11 mouse cellular contexts compared by ENCODE assay signal in genomic region chr14:103816637-103817308, GRCm38 (mm10). TPM values are rescaled to one million over a fixed set of nuclear protein-coding genes. Genes with fewer than 3 reads are reported as not detected.
A peak's percentile ranks its signal among the peaks of the same experiment; 100 is the strongest.
DNase-seq lines count a peak whose midpoint lies in the region; ATAC-seq lines count a peak whose summit lies in the region.
"Had no signal": no experiment of that assay in that cellular context is flagged by ENCODE, and none has a peak within 500 bp of the region (broad histone marks: within the 10 kb centered on the region; RNA-seq: fewer than 3 reads in every experiment).

No protein-coding gene starts in this region.

- peaks cover 2% of the 10 kb centered on the region; the same call in 1 of the 2 replicates for H3K36me3 ChIP-seq in heart, embryonic 12.5 days
- no peaks in the 10 kb centered on the region for H3K36me3 ChIP-seq in kidney, embryonic 15.5 days
- 0 out of 2 replicates have a peak, but pooled peaks cover 4% of the 10 kb centered on the region for H3K36me3 ChIP-seq in midbrain, embryonic 14.5 days (ENCODE audit: control insufficient read depth, insufficient read depth, low read length)

- H3K27ac ChIP-seq in heart, embryonic 12.5 days (ENCODE audit: poor library complexity, severe bottlenecking), result peak overlapping the region; percentile 44; the same call in 1 of the 2 replicates
- peak overlapping the region; percentile 30; the same call in 1 of the 2 replicates for H3K27ac ChIP-seq in kidney, embryonic 15.5 days
- no peak overlapping the region for H3K27ac ChIP-seq in midbrain, embryonic 14.5 days (replicated peaks; ENCODE audit: low read depth, low read length)
- H3K27ac ChIP-seq: midbrain, embryonic 13.5 days had no signal

- H3K9me3 ChIP-seq in heart, embryonic 12.5 days (replicated peaks), result no peaks in the 10 kb centered on the region
- H3K9me3 ChIP-seq in kidney, embryonic 15.5 days (replicated peaks), result no peaks in the 10 kb centered on the region
- H3K9me3 ChIP-seq in midbrain, embryonic 14.5 days (ENCODE audit: control insufficient read depth, low read length), result no peaks in the 10 kb centered on the region
- H3K9me3 ChIP-seq: midbrain, embryonic 13.5 days had no signal

- peak; percentile 12 for DNase-seq in gastrocnemius, adult 18-20 months (ENCODE audit: low spot score)
- no peak for DNase-seq in gastrocnemius, postnatal 14 days
- DNase-seq in adipocyte (ENCODE audit: low spot score), result no peak
- no peak for DNase-seq in urinary bladder, adult 2 months (ENCODE audit: low spot score)
- DNase-seq in midbrain, embryonic 14.5 days, result no peak
- DNase-seq: right cerebral cortex, postnatal 4 days had no signal

- intact Hi-C loops in gastrocnemius, postnatal 14 days (cut with DNase I; ENCODE audit: low total_unique reads), result no loop called here

- no peak overlapping the region for H3K4me3 ChIP-seq in heart, embryonic 12.5 days
- no peak overlapping the region for H3K4me3 ChIP-seq in kidney, embryonic 15.5 days (replicated peaks)
- no peak overlapping the region for H3K4me3 ChIP-seq in midbrain, embryonic 14.5 days (replicated peaks; ENCODE audit: low read depth, low read length)
- H3K4me3 ChIP-seq: midbrain, embryonic 13.5 days had no signal

- no peak overlapping the region for H3K9ac ChIP-seq in heart, embryonic 12.5 days
- H3K9ac ChIP-seq in kidney, embryonic 15.5 days, result no peak overlapping the region
- H3K9ac ChIP-seq in midbrain, embryonic 14.5 days (replicated peaks; ENCODE audit: low read length), result no peak overlapping the region
- H3K9ac ChIP-seq: midbrain, embryonic 13.5 days had no signal

- H3K27me3 ChIP-seq in heart, embryonic 12.5 days (replicated peaks), result no peaks in the 10 kb centered on the region
- H3K27me3 ChIP-seq in kidney, embryonic 15.5 days, result no peaks in the 10 kb centered on the region
- H3K27me3 ChIP-seq in midbrain, embryonic 14.5 days (ENCODE audit: control insufficient read depth, insufficient read depth, low read length), result no peaks in the 10 kb centered on the region
- H3K27me3 ChIP-seq: midbrain, embryonic 13.5 days had no signal

- peak overlapping the region; percentile 25; the same call in 1 of the 2 replicates for H3K4me2 ChIP-seq in heart, embryonic 12.5 days
- no peak overlapping the region for H3K4me2 ChIP-seq in kidney, embryonic 15.5 days
- H3K4me2 ChIP-seq in midbrain, embryonic 14.5 days (ENCODE audit: low read length), result no peak overlapping the region
- H3K4me2 ChIP-seq: midbrain, embryonic 13.5 days had no signal

- no peak for ATAC-seq in heart, embryonic 12.5 days (ENCODE audit: insufficient number of reproducible peaks, low FRiP score)
- ATAC-seq in kidney, embryonic 15.5 days (replicated peaks; ENCODE audit: low FRiP score), result no peak
- peak; percentile 34 for ATAC-seq in megakaryocyte, adult 5-6 weeks (ENCODE audit: poor library complexity, severe bottlenecking)
- no peak for ATAC-seq in midbrain, embryonic 14.5 days (ENCODE audit: low FRiP score, low TSS enrichment)
- ATAC-seq: midbrain, embryonic 13.5 days had no signal

- WGBS in heart, embryonic 12.5 days, result 65% methylated on average over 25 of the region's 25 CpGs
- WGBS in kidney, embryonic 15.5 days, result 75% methylated on average over 25 of the region's 25 CpGs
- WGBS in midbrain, embryonic 14.5 days, result 93% methylated on average over 25 of the region's 25 CpGs

- peaks cover 8% of the 10 kb centered on the region; the same call in 1 of the 2 replicates for H3K4me1 ChIP-seq in heart, embryonic 12.5 days (replicated peaks)
- no peaks in the 10 kb centered on the region for H3K4me1 ChIP-seq in kidney, embryonic 15.5 days
- H3K4me1 ChIP-seq in midbrain, embryonic 14.5 days (ENCODE audit: control insufficient read depth, insufficient read depth, low read length), result no peaks in the 10 kb centered on the region
- H3K4me1 ChIP-seq: midbrain, embryonic 13.5 days had no signal

RNA-seq across cellular contexts. Expression of gene Ednrb, which starts 27.4 kb away (rescaled TPM):
- 1 to 10 TPM; 5.9 to 8.5 TPM for total RNA-seq in gastrocnemius, adult 18-20 months (2021)
- 10 to 100 TPM; 15.4 to 19.0 TPM for total RNA-seq in gastrocnemius, postnatal 14 days (2021)
- 120 and 130 TPM in 2 replicates for polyA plus RNA-seq in heart, embryonic 12.5 days (2016; fragmentation: Nextera tagmentation; extraction: Ambion mirVana)
- 47.2 and 48.2 TPM in 2 replicates for polyA plus RNA-seq in kidney, embryonic 15.5 days (2015; fragmentation: Nextera tagmentation; extraction: Ambion mirVana)
- total RNA-seq in megakaryocyte, adult 5-6 weeks (2015), result 3.1 and 4.8 TPM in 2 replicates
- 2.8 and 4.1 TPM in 2 replicates for total RNA-seq in megakaryocyte, adult 5-6 weeks (2017)
- 11.5 and 16.1 TPM in 2 replicates for polyA plus RNA-seq in urinary bladder, adult 2 months (2012; rRNA removed)
- polyA plus RNA-seq in midbrain, embryonic 14.5 days (2014; fragmentation: Nextera tagmentation; extraction: Ambion mirVana), result 111 and 125 TPM in 2 replicates
- polyA plus RNA-seq: C2C12 had no signal
